Mouse (Mus musculus): ENCODE data around the gene Tbx4.

DNA sequence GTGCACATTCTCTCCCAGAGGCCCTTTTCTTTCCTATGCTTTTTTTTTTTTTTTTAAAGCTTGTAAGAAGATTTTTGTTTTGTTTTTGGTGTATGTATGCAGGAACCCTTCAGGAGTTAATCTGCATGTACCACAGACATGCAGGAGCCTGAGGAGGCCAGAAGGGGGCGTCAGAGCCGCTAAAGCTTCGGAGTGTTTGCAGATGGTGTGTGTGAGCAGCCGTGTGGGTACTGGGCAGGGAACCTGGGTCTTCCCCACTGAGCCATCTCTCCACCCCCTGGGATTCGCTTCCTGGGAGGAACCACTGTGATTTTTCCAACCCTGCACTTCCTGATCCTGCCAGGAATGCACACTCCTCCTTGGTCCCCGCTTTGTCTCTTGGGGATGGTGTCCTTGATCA is 35.5 kb upstream of the Tbx4 start:
- TF ChIP-seq CTCF (IDR thresholded peaks at IDR 0.05; ENCODE audit: low read depth), result peak; percentile 58
- TF ChIP-seq EP300 (optimal IDR thresholded peaks at IDR 0.05), result no peak
